Mouse (Mus musculus) embryonic facial prominence, embryonic 10.5 days (tissue): ENCODE measurements at regions not wholly inside any gene's neighbourhood (a gene's known extent, or its start where the extent isn't known, plus 50 kb on each side); places are given as distances from the start of the nearest gene placed in this dataset.

ENCODE experiments used
- DNase-seq: peaks from one replicate; pipeline ENCODE4 v3.0.0-alpha.2; 2017; ENCODE audit warnings: low spot score
- H3K27ac ChIP-seq: fragments of 300-500 bp; sonication (generic); replicated peaks from 2 replicates; pipeline ENCODE4 v1.5.1; 2016; ENCODE audit warnings: mild to moderate bottlenecking
- H3K27me3 ChIP-seq: fragments of 300-500 bp; sonication (generic); replicated peaks from 2 replicates; pipeline ENCODE4 v1.6.1; 2016; ENCODE audit warnings: low read depth, mild to moderate bottlenecking; ENCODE audit not compliant: poor library complexity, severe bottlenecking
- H3K36me3 ChIP-seq: fragments of 300-500 bp; sonication (generic); replicated peaks from 2 replicates; pipeline ENCODE4 v1.6.1; 2016; ENCODE audit warnings: mild to moderate bottlenecking, moderate library complexity
- H3K4me1 ChIP-seq: fragments of 300-500 bp; sonication (generic); 2 replicates; pipeline ENCODE4 v1.6.1; 2016
- H3K4me3 ChIP-seq: fragments of 300-500 bp; sonication (generic); 2 replicates; pipeline ENCODE4 v1.5.1; 2016; ENCODE audit warnings: mild to moderate bottlenecking, moderate library complexity
- H3K9me3 ChIP-seq: fragments of 300-500 bp; sonication (generic); 2 replicates; pipeline ENCODE4 v1.6.1; 2016; ENCODE audit warnings: mild to moderate bottlenecking
- WGBS: fragments of 180-500 bp; shearing (Covaris S2); methylation state at CpG from one replicate; pipeline ENCODE4 v1.1.7; 2016; 5-methylcytosine and 5-hydroxymethylcytosine counted together

GRCm38 (mm10) chr7:145112146-145112830 lies 95.6 kb downstream of the 1810010D01Rik start:
- Histone ChIP-seq H3K36me3 (no peaks in the 10 kb centered on the region), H3K4me1 (peaks cover 52% of the 10 kb centered on the region), H3K27me3 (no peaks in the 10 kb centered on the region), H3K9me3 (no peaks in the 10 kb centered on the region), H3K27ac (peak overlapping the region; percentile 81; the same call in 1 of the 2 replicates), H3K4me3 (no peak overlapping the region)
- no peak for DNase-seq

GRCm38 (mm10) chr7:145111252-145112131 lies 96.4 kb downstream of the 1810010D01Rik start:
- Histone ChIP-seq H3K27me3 (no peaks in the 10 kb centered on the region), H3K4me1 (peaks cover 52% of the 10 kb centered on the region), H3K9me3 (no peaks in the 10 kb centered on the region), H3K36me3 (no peaks in the 10 kb centered on the region), H3K4me3 (peak overlapping the region; percentile 8; the same call in 1 of the 2 replicates), H3K27ac (peak overlapping the region; percentile 81)
- DNase-seq, result peak; percentile 34
- WGBS, result 47% methylated on average over 20 of the region's 20 CpGs

DNA sequence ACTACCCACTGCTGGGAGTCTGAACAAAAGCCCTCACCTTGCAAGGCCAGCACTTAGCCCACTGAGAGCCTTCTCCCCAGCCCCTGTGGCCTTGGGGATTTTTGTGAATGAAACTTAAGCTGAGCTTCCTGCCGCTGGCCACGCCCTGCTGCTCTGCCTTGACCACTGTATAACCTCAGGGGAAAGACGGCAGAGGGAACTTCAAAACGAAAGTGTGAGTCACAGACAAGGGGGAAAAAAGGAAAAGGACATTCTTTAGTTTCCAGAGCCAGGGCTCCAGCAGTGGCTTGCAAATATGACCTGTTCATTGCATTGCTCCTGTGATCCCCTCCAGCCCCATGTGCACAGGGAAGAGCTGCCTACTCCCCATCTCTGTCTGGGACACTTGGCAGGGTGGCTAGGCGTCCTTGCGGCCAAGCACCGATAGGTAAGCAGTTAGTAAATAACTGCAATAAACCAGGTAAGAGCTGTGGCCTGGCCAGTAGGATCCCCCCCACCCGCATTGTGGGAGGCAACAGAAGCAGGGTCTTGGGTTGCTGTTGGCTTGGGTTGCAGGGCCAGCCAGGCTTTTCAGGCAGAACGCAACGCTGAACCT lies 97.2 kb downstream of the 1810010D01Rik start:
- Histone ChIP-seq H3K9me3 (no peaks in the 10 kb centered on the region), H3K36me3 (no peaks in the 10 kb centered on the region), H3K27ac (peak overlapping the region; percentile 81), H3K4me1 (peaks cover 52% of the 10 kb centered on the region), H3K4me3 (peak overlapping the region; percentile 8; the same call in 1 of the 2 replicates), H3K27me3 (no peaks in the 10 kb centered on the region)
- DNase-seq, result peak; percentile 54
- WGBS, result 37% methylated on average over 10 of the region's 10 CpGs

DNA sequence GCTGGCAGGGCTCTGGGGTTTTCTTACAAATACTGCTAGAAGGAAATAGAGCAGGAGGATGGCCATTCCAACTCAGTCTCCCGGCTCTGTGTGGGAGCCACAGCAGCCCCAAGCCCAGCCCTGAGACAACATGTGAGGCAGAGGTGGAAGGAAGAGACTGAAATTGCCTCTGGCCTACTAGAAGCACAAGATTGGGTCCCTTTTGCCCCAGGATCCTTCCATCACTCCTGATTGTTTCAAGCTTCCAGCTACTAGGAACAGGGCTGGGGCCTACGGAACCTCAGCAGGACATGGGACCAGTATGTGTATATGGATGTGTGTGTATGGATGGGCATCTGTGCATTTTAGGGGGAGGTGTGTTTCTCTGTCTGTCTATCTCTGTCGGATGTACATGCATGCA lies 97.9 kb downstream of the 1810010D01Rik start:
- no peak overlapping the region for H3K4me3 ChIP-seq
- H3K36me3 ChIP-seq, result no peaks in the 10 kb centered on the region
- H3K27ac ChIP-seq, result peak overlapping the region; percentile 81
- peaks cover 52% of the 10 kb centered on the region for H3K4me1 ChIP-seq
- DNase-seq, result no peak
- H3K27me3 ChIP-seq, result no peaks in the 10 kb centered on the region
- no peaks in the 10 kb centered on the region for H3K9me3 ChIP-seq
- 82% methylated on average over 3 of the region's 3 CpGs for WGBS

GRCm38 (mm10) chr7:145109471-145109870 lies 98.4 kb downstream of the 1810010D01Rik start:
- Histone ChIP-seq H3K4me3 (no peak overlapping the region), H3K27ac (0 out of 2 replicates have a peak overlapping the region, but pooled peaks have one; percentile 81), H3K9me3 (no peaks in the 10 kb centered on the region), H3K36me3 (no peaks in the 10 kb centered on the region), H3K27me3 (no peaks in the 10 kb centered on the region), H3K4me1 (peaks cover 49% of the 10 kb centered on the region)
- WGBS, result 85% methylated on average over 4 of the region's 4 CpGs
- DNase-seq, result no peak

GRCm38 (mm10) chr7:145108994-145109393 lies 98.9 kb downstream of the 1810010D01Rik start:
- no peak for DNase-seq
- Histone ChIP-seq H3K9me3 (no peaks in the 10 kb centered on the region), H3K27ac (no peak overlapping the region), H3K36me3 (no peaks in the 10 kb centered on the region), H3K27me3 (no peaks in the 10 kb centered on the region), H3K4me3 (no peak overlapping the region), H3K4me1 (peaks cover 44% of the 10 kb centered on the region)
- WGBS, result 90% methylated on average over 3 of the region's 3 CpGs

GRCm38 (mm10) chr7:145107575-145108170 lies 100.2 kb downstream of the 1810010D01Rik start:
- DNase-seq, result no peak
- H3K27me3 ChIP-seq, result no peaks in the 10 kb centered on the region
- H3K27ac ChIP-seq, result no peak overlapping the region
- H3K4me1 ChIP-seq, result peaks cover 41% of the 10 kb centered on the region
- 92% methylated on average over 2 of the region's 2 CpGs for WGBS
- H3K4me3 ChIP-seq, result no peak overlapping the region
- H3K36me3 ChIP-seq, result no peaks in the 10 kb centered on the region
- no peaks in the 10 kb centered on the region for H3K9me3 ChIP-seq

DNA sequence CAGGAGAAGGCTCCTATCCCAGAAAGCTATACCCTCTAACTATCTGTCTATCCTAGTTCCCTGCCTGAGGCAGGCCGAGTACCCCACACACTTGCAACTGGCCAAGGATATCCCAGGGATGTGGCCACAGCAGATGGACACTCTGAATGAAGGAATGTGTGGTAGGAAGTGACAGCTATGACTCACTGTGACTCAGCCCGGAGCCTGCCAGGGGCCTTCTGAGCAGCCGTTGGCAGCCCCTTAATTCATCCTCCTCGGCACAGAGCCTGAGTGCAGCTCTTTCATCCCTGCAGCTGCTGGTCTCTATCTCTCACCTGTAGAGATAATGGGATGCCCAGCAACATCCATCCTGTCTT lies 101.4 kb downstream of the 1810010D01Rik start:
- Histone ChIP-seq H3K4me3 (no peak overlapping the region), H3K27me3 (no peaks in the 10 kb centered on the region), H3K27ac (no peak overlapping the region), H3K4me1 (peaks cover 39% of the 10 kb centered on the region), H3K9me3 (no peaks in the 10 kb centered on the region), H3K36me3 (no peaks in the 10 kb centered on the region)
- 82% methylated on average over 4 of the region's 4 CpGs for WGBS
- DNase-seq, result no peak

DNA sequence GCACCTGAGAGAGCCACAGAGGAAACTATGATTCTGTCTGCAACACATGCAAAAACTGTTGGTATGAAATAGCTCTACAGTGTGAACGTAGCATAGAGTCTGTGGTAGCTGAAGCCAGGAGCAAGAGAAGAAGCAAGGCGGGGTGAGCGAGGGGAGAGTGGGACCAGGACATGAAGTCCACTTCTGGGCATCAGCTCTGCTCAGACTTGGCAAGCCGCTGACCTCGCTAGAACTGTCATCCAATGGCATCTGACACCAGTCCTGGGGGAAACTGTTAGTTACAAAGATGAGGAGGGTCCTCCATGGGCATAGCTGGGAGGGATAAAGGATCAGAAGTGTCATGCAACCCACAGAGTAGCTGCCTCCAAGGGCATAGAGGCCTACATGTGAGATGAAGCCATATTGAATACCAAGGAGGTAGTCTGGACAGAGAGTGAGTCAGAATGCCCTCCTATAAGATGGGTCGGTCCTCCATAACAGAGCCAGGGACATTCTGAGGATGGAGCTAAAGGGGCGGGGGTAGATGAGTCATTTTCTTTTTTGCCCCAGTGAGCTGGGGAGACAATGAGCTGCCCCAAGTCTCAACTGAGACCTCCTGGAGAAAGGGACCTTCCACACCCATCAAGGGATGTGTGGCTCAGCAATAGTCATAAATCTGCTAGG lies 102.0 kb downstream of the 1810010D01Rik start:
- 90% methylated on average over 7 of the region's 7 CpGs for WGBS
- H3K27ac ChIP-seq, result no peak overlapping the region
- no peaks in the 10 kb centered on the region for H3K27me3 ChIP-seq
- no peak for DNase-seq
- peaks cover 34% of the 10 kb centered on the region for H3K4me1 ChIP-seq
- H3K9me3 ChIP-seq, result no peaks in the 10 kb centered on the region
- H3K4me3 ChIP-seq, result no peak overlapping the region
- H3K36me3 ChIP-seq, result no peaks in the 10 kb centered on the region

DNA sequence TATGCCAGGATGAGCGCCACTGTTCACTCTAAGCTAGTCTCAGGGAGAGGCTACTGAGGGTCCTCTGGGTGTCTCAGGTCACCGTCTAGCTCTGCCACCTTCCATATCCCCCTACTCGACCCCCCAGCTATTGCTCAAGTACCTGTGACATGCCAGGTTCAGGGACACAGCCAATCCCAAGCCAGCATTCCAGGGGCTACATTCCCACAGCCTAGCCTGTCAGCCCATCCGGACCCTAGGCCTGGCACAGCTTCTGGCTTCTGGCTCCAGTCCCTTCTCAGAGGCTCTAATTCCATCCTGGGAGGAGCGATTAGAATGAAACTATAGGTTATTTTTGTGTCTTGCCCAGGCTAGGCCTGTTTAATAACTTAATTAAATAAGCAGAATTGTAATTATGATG lies 105.2 kb downstream of the 1810010D01Rik start:
- H3K4me1 ChIP-seq, result peaks cover 16% of the 10 kb centered on the region
- H3K27ac ChIP-seq, result peak overlapping the region; percentile 59; the same call in 1 of the 2 replicates
- H3K9me3 ChIP-seq, result no peaks in the 10 kb centered on the region
- WGBS, result 72% methylated on average over 5 of the region's 5 CpGs
- no peaks in the 10 kb centered on the region for H3K27me3 ChIP-seq
- no peaks in the 10 kb centered on the region for H3K36me3 ChIP-seq
- no peak for DNase-seq
- no peak overlapping the region for H3K4me3 ChIP-seq

DNA sequence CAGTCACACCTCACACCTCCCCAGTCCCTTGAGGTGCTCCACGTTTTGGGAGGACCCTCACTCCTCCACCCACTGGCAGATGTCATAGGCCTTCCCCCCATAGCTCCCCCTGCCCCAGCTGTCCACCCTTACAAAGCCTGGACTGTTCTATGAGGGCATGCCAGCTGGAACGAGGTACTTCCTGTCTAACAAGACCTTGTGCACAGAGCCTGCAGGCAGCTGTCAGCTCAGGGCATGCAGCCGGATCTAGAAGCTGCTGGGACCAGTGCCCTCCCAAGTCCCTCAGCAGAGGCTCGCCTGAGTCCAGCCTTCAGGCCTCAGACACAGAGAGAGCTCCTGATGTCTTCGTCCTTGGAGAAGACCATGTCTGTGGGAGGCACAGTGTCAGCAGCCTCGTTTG lies 105.7 kb downstream of the 1810010D01Rik start:
- peaks cover 16% of the 10 kb centered on the region for H3K4me1 ChIP-seq
- H3K36me3 ChIP-seq, result no peaks in the 10 kb centered on the region
- 41% methylated on average over 6 of the region's 6 CpGs for WGBS
- no peak overlapping the region for H3K4me3 ChIP-seq
- peak overlapping the region; percentile 59 for H3K27ac ChIP-seq
- no peaks in the 10 kb centered on the region for H3K9me3 ChIP-seq
- no peaks in the 10 kb centered on the region for H3K27me3 ChIP-seq
- no peak for DNase-seq

GRCm38 (mm10) chr7:145098335-145098734 lies 109.6 kb downstream of the 1810010D01Rik start:
- no peaks in the 10 kb centered on the region for H3K9me3 ChIP-seq
- no peak overlapping the region for H3K4me3 ChIP-seq
- H3K4me1 ChIP-seq, result peaks cover 19% of the 10 kb centered on the region
- no peaks in the 10 kb centered on the region; the same call in 1 of the 2 replicates for H3K27me3 ChIP-seq
- H3K27ac ChIP-seq, result no peak overlapping the region
- no peaks in the 10 kb centered on the region for H3K36me3 ChIP-seq
- WGBS, result 92% methylated on average over 6 of the region's 6 CpGs
- no peak for DNase-seq
